Mouse (Mus musculus) cerebellum, adult 9-11 months (tissue): ENCODE results near the gene Rpl3l.

Source experiments
- DNase-seq: peaks from one replicate; pipeline ENCODE4 v3.0.0; 2022

Gene Rpl3l

DNA sequence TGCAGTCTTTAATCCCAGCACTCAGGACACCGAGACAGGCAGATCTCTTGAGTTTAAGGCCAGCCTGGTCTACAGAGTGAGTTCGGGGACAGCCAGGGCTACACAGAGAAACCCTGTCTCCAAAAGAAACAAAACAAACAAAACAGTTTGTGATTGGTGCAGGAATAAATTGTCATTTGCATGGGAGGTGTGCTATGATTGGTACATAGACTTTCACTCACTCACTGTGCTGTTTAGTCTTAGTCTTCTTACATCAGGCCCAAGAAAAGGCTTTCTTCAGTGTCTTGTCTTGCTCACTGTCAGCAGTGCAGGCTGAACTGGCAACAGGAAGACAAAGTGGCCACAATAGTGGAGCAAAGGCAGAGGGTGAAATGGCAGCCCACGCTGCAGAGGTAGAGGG is 16.8 kb downstream of the Rpl3l start:
- DNase-seq = no peak

DNA sequence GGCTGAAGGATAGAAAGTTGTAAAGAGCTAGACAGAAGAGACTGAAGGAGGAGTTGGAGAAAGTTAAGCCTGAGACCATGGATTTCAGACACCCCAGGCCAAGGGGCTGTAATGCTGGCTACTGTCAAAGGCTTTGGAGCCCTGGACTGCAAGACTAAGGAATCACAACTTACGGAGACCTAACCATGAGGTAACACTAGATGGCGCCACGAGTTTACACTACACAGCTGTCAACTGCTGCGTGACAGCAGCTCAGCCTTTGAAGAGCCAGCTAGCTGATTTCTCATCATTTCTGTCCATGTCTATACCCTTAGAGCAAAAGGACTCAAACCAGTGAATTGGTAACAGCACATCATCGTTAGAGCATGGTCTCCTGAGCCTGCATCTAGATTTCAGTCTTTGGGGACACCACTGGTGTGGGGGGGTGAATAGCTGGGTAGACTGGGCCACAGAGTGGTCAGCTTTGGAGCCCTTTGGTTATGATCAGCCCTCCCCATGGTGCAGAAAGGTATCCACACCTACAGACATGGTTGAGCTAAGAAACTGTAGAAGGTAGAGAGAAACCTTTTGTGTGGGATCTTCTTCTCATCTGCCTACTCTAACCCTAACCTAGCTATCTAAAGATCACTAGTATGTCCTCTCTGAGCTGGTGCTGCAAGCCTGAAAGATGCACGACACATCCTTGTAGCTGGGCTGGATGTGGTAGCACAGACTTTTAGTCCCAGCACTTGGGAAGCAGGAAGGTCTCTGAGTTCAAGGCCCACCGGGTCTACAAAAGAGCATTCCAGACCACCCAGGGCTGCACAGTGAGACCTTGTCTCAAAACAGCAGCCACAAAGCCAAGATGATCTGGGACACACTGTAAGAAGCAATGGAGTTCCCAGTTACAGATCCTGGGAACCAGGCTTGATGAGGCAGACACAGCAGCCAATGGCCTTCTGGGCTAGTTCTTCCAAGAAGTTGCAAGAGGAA is 18.2 kb downstream of the Rpl3l start:
- peak; percentile 66 for DNase-seq

DNA sequence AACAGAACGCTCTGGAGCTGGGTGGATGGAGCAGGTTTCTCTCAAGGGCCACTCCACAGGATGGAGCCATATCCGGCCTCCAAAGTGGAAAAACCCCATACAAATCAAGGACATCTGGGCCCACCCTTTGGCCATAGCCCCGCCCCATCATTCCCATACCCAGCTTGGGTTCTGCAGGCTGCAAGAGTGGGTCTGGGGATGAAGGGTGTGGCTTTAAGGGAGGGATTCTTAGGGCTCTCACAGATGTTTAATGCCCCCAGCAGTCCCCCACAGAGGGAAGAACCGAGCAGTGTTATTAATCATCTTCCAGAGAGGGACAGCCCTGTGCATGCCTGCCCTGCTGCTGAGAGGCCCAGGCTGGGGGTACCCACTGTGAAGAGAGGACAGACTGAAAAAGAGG is 19.4 kb downstream of the Rpl3l start:
- DNase-seq = no peak

DNA sequence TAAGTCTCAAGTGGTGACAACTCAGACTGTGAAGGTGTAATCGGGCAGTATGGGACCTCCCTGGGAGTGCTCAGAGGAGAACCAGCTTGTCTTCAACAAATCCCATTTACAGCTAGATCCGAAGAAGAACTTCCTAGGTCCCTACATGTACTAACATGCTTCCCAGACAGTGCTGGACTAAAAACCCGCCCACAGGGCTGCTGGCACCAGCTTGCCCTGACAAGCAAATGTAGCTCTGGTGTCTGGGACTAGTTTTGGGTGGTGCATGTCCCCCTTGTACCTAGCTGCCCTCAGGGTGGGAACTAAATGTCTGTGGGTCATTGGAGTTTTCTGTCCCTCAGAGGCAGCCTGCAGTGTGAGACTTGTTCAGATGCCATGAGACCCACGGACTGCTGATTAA is 23.9 kb downstream of the Rpl3l start:
- DNase-seq = no peak

DNA sequence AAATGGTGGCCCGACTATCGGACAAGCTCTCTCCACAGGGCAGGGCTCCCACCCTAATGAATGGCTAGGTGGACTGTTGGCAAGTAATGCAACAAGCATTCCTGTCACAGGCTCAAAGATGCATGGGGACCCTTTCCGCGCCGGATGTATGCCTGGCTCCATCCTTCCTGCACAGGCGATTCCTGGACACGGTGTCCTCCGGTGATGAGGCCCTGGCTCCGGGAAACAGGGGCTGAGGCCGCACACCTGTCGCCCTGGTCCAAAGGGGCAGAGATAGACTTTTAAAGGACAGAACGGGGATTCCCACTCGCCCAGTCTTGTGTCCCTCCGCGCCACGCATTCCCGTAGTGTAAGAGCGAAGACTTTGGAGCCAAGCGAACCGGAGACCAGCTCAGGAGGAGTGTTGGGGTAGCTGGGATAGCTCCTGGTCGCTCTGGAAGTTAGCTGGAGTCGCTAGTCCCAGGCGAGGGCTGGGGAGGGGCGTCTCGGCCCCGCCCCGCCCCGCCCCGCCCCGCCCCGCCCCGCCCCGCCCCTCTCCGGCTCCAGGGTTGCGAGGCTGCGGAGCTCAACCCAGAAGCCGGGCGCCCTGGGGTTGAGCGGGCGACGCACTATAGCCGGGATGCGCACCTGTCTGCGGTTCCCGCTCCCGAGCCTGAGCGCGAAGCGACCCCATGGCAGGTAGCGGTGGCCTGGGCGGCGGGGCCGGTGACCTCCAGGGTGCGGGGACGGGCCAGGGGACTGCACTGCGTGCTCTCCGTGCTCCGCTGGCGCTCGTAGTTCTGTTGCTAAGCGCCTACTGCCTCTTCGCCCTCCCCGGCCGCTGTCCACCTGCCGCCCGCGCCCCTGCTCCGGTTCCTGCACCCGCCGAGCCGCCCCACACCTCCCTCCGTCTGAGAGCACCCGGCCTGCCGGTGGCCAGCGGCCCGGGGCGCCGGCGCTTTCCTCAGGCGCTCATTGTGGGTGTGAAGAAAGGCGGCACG is 25.1 kb downstream of the Rpl3l start, which contains the start of gene Hs3st6:
Hs3st6 (plus strand) TSS at position 574 of the 980 bp plus-strand sequence.
- DNase-seq = no peak

DNA sequence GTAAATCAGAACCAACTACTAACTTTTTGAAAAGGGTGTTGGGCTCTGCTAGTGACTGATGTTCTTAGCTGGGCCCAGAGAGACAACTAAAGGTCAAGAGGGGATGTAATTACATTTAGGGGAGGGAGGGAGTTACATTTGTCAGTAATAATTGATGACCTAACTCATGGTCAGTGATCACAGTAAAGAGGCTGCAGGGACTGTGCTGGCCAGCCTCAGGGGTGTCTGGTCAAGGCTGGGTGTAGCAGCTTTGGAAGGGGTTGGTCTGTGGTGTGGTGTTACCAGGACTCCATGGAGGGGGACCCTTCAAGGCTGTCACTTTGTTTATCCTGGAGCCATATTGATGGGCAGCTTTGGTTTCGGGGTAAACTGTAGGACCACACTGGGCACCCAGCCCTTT is 29.8 kb downstream of the Rpl3l start:
- DNase-seq = no peak

DNA sequence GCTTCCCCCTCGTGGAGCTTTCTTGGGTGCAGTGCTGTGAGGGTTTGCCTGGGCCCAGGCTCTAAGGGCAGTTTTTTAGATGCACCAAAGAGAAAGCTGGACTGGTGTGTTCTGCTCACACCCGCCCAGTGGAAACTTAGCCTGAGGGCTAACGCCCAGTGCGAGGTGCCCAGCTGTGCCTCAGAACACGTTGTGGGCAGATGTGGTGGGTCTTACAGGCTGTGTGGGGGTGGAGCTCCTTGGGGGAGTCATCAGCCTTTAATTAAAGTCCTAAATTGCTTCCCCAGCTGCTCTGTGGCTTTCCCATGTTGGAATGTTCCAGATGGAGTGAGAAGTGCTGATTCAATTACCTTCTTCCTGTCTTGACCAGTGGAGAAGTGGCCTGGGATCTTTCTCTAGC is 33.5 kb downstream of the Rpl3l start:
- DNase-seq = no peak

DNA sequence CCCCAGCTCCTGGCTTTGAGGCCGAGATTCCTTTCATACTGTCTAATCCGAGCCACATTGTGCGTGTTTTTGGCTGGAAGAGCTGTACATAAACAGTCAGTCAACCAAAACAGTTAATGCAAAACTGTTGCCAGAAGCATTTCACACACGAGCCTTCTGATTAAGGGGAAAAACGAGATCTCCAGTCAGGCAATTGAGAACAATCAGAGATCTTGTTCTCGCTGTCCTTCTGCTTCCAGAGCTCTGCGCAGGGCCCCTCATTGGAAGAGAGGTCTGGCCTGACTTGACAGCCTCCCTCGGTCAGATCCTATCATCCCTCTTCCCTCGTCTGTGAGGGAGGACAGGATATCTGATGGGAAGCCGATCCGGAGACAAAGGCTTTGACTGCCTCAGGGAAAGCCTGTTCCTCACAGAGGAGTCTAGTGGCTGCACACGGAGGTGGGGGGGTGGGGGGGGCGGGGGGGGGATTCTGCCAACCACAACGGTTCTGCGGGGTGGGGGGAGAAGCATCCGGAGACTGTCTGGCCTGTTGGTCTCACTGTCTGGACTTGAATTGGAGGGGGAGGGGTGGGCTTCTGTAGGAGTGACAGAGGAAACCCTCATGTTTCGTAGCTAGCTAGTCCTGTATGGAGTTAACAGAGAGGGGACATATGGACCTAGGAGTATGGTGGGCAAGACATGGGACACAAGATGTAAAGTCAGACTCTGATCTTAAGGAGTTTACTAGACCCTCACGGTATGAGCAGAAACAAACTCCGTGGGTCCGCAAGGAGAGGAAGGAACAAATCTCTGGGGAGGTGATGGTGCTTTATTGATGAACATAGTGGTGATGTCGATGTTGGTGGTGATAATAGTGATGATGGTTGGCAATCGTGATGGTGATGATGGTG is 37.6 kb downstream of the Rpl3l start:
- DNase-seq = no peak

GRCm38 (mm10) chr17:24766266-24766875 is 38.8 kb downstream of the Rpl3l start:
- no peak for DNase-seq

DNA sequence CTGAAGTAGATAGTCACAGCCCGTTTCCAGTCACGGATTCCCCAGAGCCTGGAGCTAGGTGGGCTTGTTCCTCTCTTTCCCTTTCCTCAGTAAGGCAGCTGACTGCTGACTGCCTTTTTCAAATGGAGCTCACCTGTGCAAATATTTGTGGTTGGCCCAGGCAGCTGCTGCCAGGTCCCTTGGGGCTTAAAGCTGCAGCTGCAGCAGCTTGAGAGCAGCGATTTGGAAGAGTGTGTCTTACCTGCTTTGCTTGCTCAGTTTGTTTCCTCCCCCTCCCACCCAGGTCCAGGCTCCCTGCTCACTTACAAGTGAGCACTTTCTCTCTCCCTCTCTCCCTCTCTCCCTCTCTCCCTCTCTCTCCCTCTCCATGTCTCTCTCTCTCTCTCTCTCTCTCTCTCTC is 41.5 kb downstream of the Rpl3l start:
- DNase-seq = no peak

GRCm38 (mm10) chr17:24773241-24773640 is 45.6 kb downstream of the Rpl3l start:
- DNase-seq = no peak

DNA sequence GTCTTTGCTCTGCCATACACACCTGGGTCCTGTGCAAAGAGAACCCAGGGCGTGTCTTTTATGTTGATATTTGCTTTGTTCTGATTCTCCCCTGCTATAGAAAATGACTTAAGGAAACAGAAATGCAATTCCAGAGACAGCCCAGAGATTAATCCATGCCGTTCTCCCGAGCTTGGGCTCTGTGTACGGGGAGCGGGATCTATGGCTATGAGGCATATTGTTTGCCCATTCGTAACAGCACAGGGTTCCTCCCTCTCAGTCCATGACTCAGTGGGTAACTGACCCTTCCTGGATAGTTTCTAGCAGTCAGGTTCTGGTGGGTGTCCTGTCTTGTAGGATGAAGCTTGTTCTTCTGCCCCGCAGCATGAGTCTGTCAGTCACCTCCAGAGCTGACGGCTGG is 47.6 kb downstream of the Rpl3l start:
- no peak for DNase-seq

- DNase-seq = no peak
Measured at GRCm38 (mm10) chr17:24777073-24777472, 49.5 kb downstream of the Rpl3l start.

- no peak for DNase-seq
Measured at GRCm38 (mm10) chr17:24780821-24781220, 53.2 kb downstream of the Rpl3l start.
